Mouse (Mus musculus) hindbrain, postnatal 0 days (tissue): Measurements from ENCODE around the gene Siae. TPM values are rescaled to one million over a fixed set of nuclear protein-coding genes. Genes with fewer than 3 reads are reported as not detected.

ENCODE experiments used
- ATAC-seq: fragments of 200-750 bp; cut with Nextera tagmentation; 2 replicates; pipeline ENCODE4 v1.8.0; 2017; ENCODE audit warnings: mild to moderate bottlenecking, moderate TSS enrichment, moderate library complexity
- DNase-seq: peaks from one replicate; pipeline ENCODE4 v3.0.0-alpha.2; 2015; ENCODE audit warnings: low spot score
- H3K27ac ChIP-seq: fragments of 300-500 bp; sonication (generic); 2 replicates; pipeline ENCODE4 v1.5.1; 2014; ENCODE audit warnings: mild to moderate bottlenecking
- H3K27me3 ChIP-seq: fragments of 300-500 bp; sonication (generic); 2 replicates; pipeline ENCODE4 v1.6.1; 2014; ENCODE audit warnings: low read length, mixed read lengths; ENCODE audit not compliant: insufficient read depth
- H3K36me3 ChIP-seq: fragments of 300-500 bp; sonication (generic); 2 replicates; pipeline ENCODE4 v1.6.1; 2014; ENCODE audit warnings: low read length, mixed read lengths; ENCODE audit not compliant: insufficient read depth
- H3K4me1 ChIP-seq: fragments of 300-500 bp; sonication (generic); 2 replicates; pipeline ENCODE4 v1.6.1; 2014; ENCODE audit warnings: antibody characterized with exemption, low read length, mixed read lengths; ENCODE audit not compliant: insufficient read depth
- H3K4me2 ChIP-seq: fragments of 300-500 bp; sonication (generic); 2 replicates; pipeline ENCODE4 v1.6.1; 2014; ENCODE audit warnings: low read depth, mild to moderate bottlenecking, low read length, moderate library complexity, mixed read lengths
- H3K4me3 ChIP-seq: fragments of 300-500 bp; sonication (generic); 2 replicates; pipeline ENCODE4 v1.5.1; 2014; ENCODE audit warnings: low read length
- H3K9ac ChIP-seq: fragments of 300-500 bp; sonication (generic); replicated peaks from 2 replicates; pipeline ENCODE4 v1.6.1; 2014; ENCODE audit warnings: mild to moderate bottlenecking, low read length, moderate library complexity, mixed read lengths
- H3K9me3 ChIP-seq: fragments of 300-500 bp; sonication (generic); 2 replicates; pipeline ENCODE4 v1.6.1; 2016; ENCODE audit warnings: low read length, mixed read lengths
- CTCF ChIP-seq: IDR thresholded peaks from 2 replicates; pipeline ENCODE4 v1.5.1; 2016; ENCODE audit warnings: antibody characterized with exemption, control low read depth, low read depth
- WGBS: fragments of 180-500 bp; shearing (Covaris S2); extraction: QIAGEN DNeasy Blood & Tissue Kit; methylation state at CpG from one replicate; pipeline ENCODE4 v1.1.7; 2014; 5-methylcytosine and 5-hydroxymethylcytosine counted together
- polyA plus RNA-seq: library from polyadenylated mRNA; unstranded; fragments of >200 nt; fragmentation: Nextera tagmentation; extraction: Ambion mirVana; gene quantifications from 2 replicates; pipeline ENCODE4 v1.2.1, GENCODE M21; 2015
- total RNA-seq: library from RNA; depleted of rRNA; stranded (reverse); fragments of >200 nt; gene quantifications from 2 replicates; pipeline ENCODE4 v1.2.3, GENCODE M21; 2014

Gene Siae
- total and polyA plus RNA-seq, 2 experiments from 2014 or later: 15.5 to 18.7 TPM

GRCm38 (mm10) chr9:37545847-37546452, 9.5 kb upstream of the Siae start:
- ATAC-seq: no peak
- WGBS: 21% methylated on average over 27 of the region's 27 CpGs
- H3K4me2 ChIP-seq: peak overlapping the region; percentile 62; the same call in 1 of the 2 replicates

GRCm38 (mm10) chr9:37546889-37547288, 8.6 kb upstream of the Siae start:
- Histone ChIP-seq H3K9ac (no peak overlapping the region), H3K27me3 (peaks cover 27% of the 10 kb centered on the region), H3K36me3 (no peaks in the 10 kb centered on the region), H3K4me3 (no peak overlapping the region), H3K4me2 (no peak overlapping the region), H3K4me1 (peaks cover 8% of the 10 kb centered on the region), H3K9me3 (no peaks in the 10 kb centered on the region), H3K27ac (no peak overlapping the region)
- no peak for ATAC-seq
- no peak for DNase-seq
- 0 out of 2 replicates have a peak, but pooled peaks have one; percentile 26 for TF ChIP-seq CTCF
- WGBS: 65% methylated on average over 1 of the region's 1 CpGs

More at GRCm38 (mm10) chr9:37545847-37546452, 9.5 kb upstream of the Siae start:
- Histone ChIP-seq H3K9ac (no peak overlapping the region), H3K27me3 (peaks cover 23% of the 10 kb centered on the region), H3K4me1 (peaks cover 8% of the 10 kb centered on the region), H3K9me3 (no peaks in the 10 kb centered on the region), H3K27ac (no peak overlapping the region), H3K36me3 (no peaks in the 10 kb centered on the region), H3K4me3 (no peak overlapping the region)
- no peak for DNase-seq
- TF ChIP-seq CTCF: no peak

GRCm38 (mm10) chr9:37550435-37550834, 5.1 kb upstream of the Siae start:
- H3K4me2 ChIP-seq: no peak overlapping the region
- peaks cover 21% of the 10 kb centered on the region for H3K27me3 ChIP-seq
- peaks cover 5% of the 10 kb centered on the region; the same call in 1 of the 2 replicates for H3K4me1 ChIP-seq
- no peak overlapping the region for H3K9ac ChIP-seq
- H3K36me3 ChIP-seq: no peaks in the 10 kb centered on the region
- ATAC-seq (no peak), DNase-seq (no peak)
- 76% methylated on average over 1 of the region's 1 CpGs for WGBS
- H3K27ac ChIP-seq: no peak overlapping the region
- no peak for TF ChIP-seq CTCF
- H3K4me3 ChIP-seq: no peak overlapping the region
- no peaks in the 10 kb centered on the region for H3K9me3 ChIP-seq

- H3K27ac ChIP-seq: no peak overlapping the region
- H3K9ac ChIP-seq: peak overlapping the region; percentile 38; the same call in 1 of the 2 replicates
- H3K36me3 ChIP-seq: no peaks in the 10 kb centered on the region
- TF ChIP-seq CTCF: no peak
- peak overlapping the region; percentile 94 for H3K4me2 ChIP-seq
- ATAC-seq (0 out of 2 replicates have a peak, but pooled peaks have one; percentile 7), DNase-seq (no peak)
- peak overlapping the region; percentile 45 for H3K4me3 ChIP-seq
- H3K9me3 ChIP-seq: no peaks in the 10 kb centered on the region
- WGBS: 3% methylated on average over 23 of the region's 23 CpGs
- peaks cover 19% of the 10 kb centered on the region for H3K27me3 ChIP-seq
- peaks cover 5% of the 10 kb centered on the region; the same call in 1 of the 2 replicates for H3K4me1 ChIP-seq
Observed at GRCm38 (mm10) chr9:37551751-37552531, 3.6 kb upstream of the Siae start.

GRCm38 (mm10) chr9:37552536-37553293, 2.8 kb upstream of the Siae start, which contains the start of gene Nrgn:
Nrgn (minus strand) TSS chr9:37552904.
- 5% methylated on average over 31 of the region's 31 CpGs for WGBS
- peak within 1 kb of the TSS; percentile 94 for H3K4me2 ChIP-seq
- DNase-seq: peak; percentile 85
- H3K9me3 ChIP-seq: no peaks in the 10 kb centered on the region
- TF ChIP-seq CTCF: no peak
- H3K4me3 ChIP-seq: peak within 1 kb of the TSS; percentile 45
- ATAC-seq: peak; percentile 88
- peaks cover 5% of the 10 kb centered on the region; the same call in 1 of the 2 replicates for H3K4me1 ChIP-seq
- H3K27ac ChIP-seq: no peak within 1 kb of the TSS
- no peaks in the 10 kb centered on the region for H3K36me3 ChIP-seq
- peaks cover 12% of the 10 kb centered on the region for H3K27me3 ChIP-seq
- peak within 1 kb of the TSS; percentile 38; the same call in 1 of the 2 replicates for H3K9ac ChIP-seq

GRCm38 (mm10) chr9:37554279-37554678, 1.2 kb upstream of the Siae start:
- Histone ChIP-seq H3K4me2 (no peak overlapping the region), H3K36me3 (no peaks in the 10 kb centered on the region), H3K27me3 (peaks cover 10% of the 10 kb centered on the region; the same call in 1 of the 2 replicates), H3K9me3 (no peaks in the 10 kb centered on the region), H3K4me1 (peaks cover 5% of the 10 kb centered on the region; the same call in 1 of the 2 replicates), H3K4me3 (no peak overlapping the region), H3K9ac (no peak overlapping the region), H3K27ac (no peak overlapping the region)
- no peak for ATAC-seq
- no peak for TF ChIP-seq CTCF
- WGBS: 83% methylated on average over 1 of the region's 1 CpGs
- DNase-seq: no peak
